Mouse (Mus musculus) embryonic facial prominence, embryonic 11.5 days (tissue): ENCODE results near the gene Gm17268. TPM values are rescaled to one million over a fixed set of nuclear protein-coding genes. Genes with fewer than 3 reads are reported as not detected.

Source experiments
- ATAC-seq: fragments of 200-750 bp; cut with Nextera tagmentation; replicated peaks from 2 replicates; pipeline ENCODE4 v1.8.0; 2017; ENCODE audit warnings: low read depth; ENCODE audit not compliant: insufficient number of reproducible peaks, low FRiP score, low TSS enrichment
- DNase-seq: peaks from one replicate; pipeline ENCODE4 v3.0.0-alpha.2; 2015; ENCODE audit warnings: low spot score
- H3K27ac ChIP-seq: fragments of 300-500 bp; sonication (generic); replicated peaks from 2 replicates; pipeline ENCODE4 v1.5.1; 2014; ENCODE audit warnings: mild to moderate bottlenecking, low read depth, low read length, control low read depth
- H3K27me3 ChIP-seq: fragments of 300-500 bp; sonication (generic); 2 replicates; pipeline ENCODE4 v1.6.1; 2014; ENCODE audit warnings: mild to moderate bottlenecking, low read length, moderate library complexity, mixed read lengths; ENCODE audit not compliant: control insufficient read depth, insufficient read depth
- H3K36me3 ChIP-seq: fragments of 300-500 bp; sonication (generic); replicated peaks from 2 replicates; pipeline ENCODE4 v1.6.1; 2014; ENCODE audit warnings: low read depth, mild to moderate bottlenecking, low read length, moderate library complexity, mixed read lengths; ENCODE audit not compliant: control insufficient read depth, insufficient read depth
- H3K4me1 ChIP-seq: fragments of 300-500 bp; sonication (generic); 2 replicates; pipeline ENCODE4 v1.6.1; 2014; ENCODE audit warnings: low read length, mixed read lengths; ENCODE audit not compliant: control insufficient read depth, insufficient read depth
- H3K4me2 ChIP-seq: fragments of 300-500 bp; sonication (generic); 2 replicates; pipeline ENCODE4 v1.6.1; 2014; ENCODE audit warnings: low read depth, mild to moderate bottlenecking, control low read depth, low read length, moderate library complexity
- H3K4me3 ChIP-seq: fragments of 300-500 bp; sonication (generic); 2 replicates; pipeline ENCODE4 v1.5.1; 2014; ENCODE audit warnings: low read depth, low read length, control low read depth
- H3K9ac ChIP-seq: fragments of 300-500 bp; sonication (generic); replicated peaks from 2 replicates; pipeline ENCODE4 v1.6.1; 2014; ENCODE audit warnings: mild to moderate bottlenecking, control low read depth, low read length
- H3K9me3 ChIP-seq: fragments of 300-500 bp; sonication (generic); replicated peaks from 2 replicates; pipeline ENCODE4 v1.6.1; 2016; ENCODE audit warnings: mild to moderate bottlenecking, low read length, inconsistent platforms, mixed read lengths; ENCODE audit not compliant: control insufficient read depth
- WGBS: fragments of 180-500 bp; shearing (Covaris S2); extraction: QIAGEN DNeasy Blood & Tissue Kit; methylation state at CpG from one replicate; pipeline ENCODE4 v1.1.7; 2014; 5-methylcytosine and 5-hydroxymethylcytosine counted together
- polyA plus RNA-seq: library from polyadenylated mRNA; unstranded; fragments of >200 nt; fragmentation: Nextera tagmentation; extraction: Ambion mirVana; gene quantifications from 2 replicates; pipeline ENCODE4 v1.2.1, GENCODE M21; 2014

Gm17268 gene
- not detected in 2 replicates for polyA plus RNA-seq

- 49% methylated on average over 2 of the region's 2 CpGs for WGBS
Measured at GRCm38 (mm10) chr11:82038535-82038934, at the start of gene Gm17268. Gene Gm17268, minus strand, starts transcription at chr11:82038562.

GRCm38 (mm10) chr11:82084360-82084759, 46.0 kb upstream of the Gm17268 start:
- Histone ChIP-seq H3K4me3 (no peak overlapping the region), H3K27ac (no peak overlapping the region), H3K4me2 (no peak overlapping the region), H3K9me3 (no peaks in the 10 kb centered on the region), H3K9ac (no peak overlapping the region), H3K36me3 (no peaks in the 10 kb centered on the region), H3K27me3 (no peaks in the 10 kb centered on the region), H3K4me1 (no peaks in the 10 kb centered on the region)
- 93% methylated on average over 3 of the region's 3 CpGs for WGBS
- no peak for ATAC-seq
- no peak for DNase-seq

More at GRCm38 (mm10) chr11:82038535-82038934, at the start of gene Gm17268:
- Histone ChIP-seq H3K4me3 (no peak within 1 kb of the TSS), H3K36me3 (no peaks in the 10 kb centered on the region), H3K4me1 (no peaks in the 10 kb centered on the region), H3K4me2 (no peak within 1 kb of the TSS), H3K9me3 (no peaks in the 10 kb centered on the region), H3K9ac (no peak within 1 kb of the TSS), H3K27me3 (no peaks in the 10 kb centered on the region), H3K27ac (no peak within 1 kb of the TSS)
- ATAC-seq (no peak), DNase-seq (no peak)

GRCm38 (mm10) chr11:82080865-82081264, 42.5 kb upstream of the Gm17268 start:
- Histone ChIP-seq H3K27ac (no peak overlapping the region), H3K9me3 (no peaks in the 10 kb centered on the region), H3K4me1 (no peaks in the 10 kb centered on the region), H3K27me3 (no peaks in the 10 kb centered on the region), H3K4me2 (no peak overlapping the region), H3K4me3 (no peak overlapping the region), H3K36me3 (no peaks in the 10 kb centered on the region), H3K9ac (no peak overlapping the region)
- DNase-seq (no peak), ATAC-seq (no peak)
- WGBS = 77% methylated on average over 3 of the region's 3 CpGs

GRCm38 (mm10) chr11:82078136-82078730, 39.9 kb upstream of the Gm17268 start:
- Histone ChIP-seq H3K9me3 (no peaks in the 10 kb centered on the region), H3K4me3 (no peak overlapping the region), H3K27me3 (no peaks in the 10 kb centered on the region), H3K4me2 (no peak overlapping the region), H3K9ac (no peak overlapping the region), H3K27ac (no peak overlapping the region), H3K4me1 (no peaks in the 10 kb centered on the region), H3K36me3 (no peaks in the 10 kb centered on the region)
- no peak for DNase-seq
- ATAC-seq = no peak

- no peak for ATAC-seq
- no peaks in the 10 kb centered on the region for H3K4me1 ChIP-seq
- no peak overlapping the region for H3K9ac ChIP-seq
- no peak overlapping the region for H3K4me3 ChIP-seq
- no peak overlapping the region for H3K4me2 ChIP-seq
- WGBS = 69% methylated on average over 3 of the region's 3 CpGs
- H3K27ac ChIP-seq = no peak overlapping the region
- no peak for DNase-seq
- H3K36me3 ChIP-seq = no peaks in the 10 kb centered on the region
- H3K9me3 ChIP-seq = no peaks in the 10 kb centered on the region
- no peaks in the 10 kb centered on the region for H3K27me3 ChIP-seq
Measured at GRCm38 (mm10) chr11:82077031-82077430, 38.7 kb upstream of the Gm17268 start.

GRCm38 (mm10) chr11:82073686-82074085, 35.3 kb upstream of the Gm17268 start:
- no peaks in the 10 kb centered on the region for H3K4me1 ChIP-seq
- ATAC-seq (no peak), DNase-seq (no peak)
- no peak overlapping the region for H3K9ac ChIP-seq
- H3K36me3 ChIP-seq = no peaks in the 10 kb centered on the region
- no peaks in the 10 kb centered on the region for H3K27me3 ChIP-seq
- H3K4me2 ChIP-seq = no peak overlapping the region
- H3K27ac ChIP-seq = no peak overlapping the region
- H3K9me3 ChIP-seq = no peaks in the 10 kb centered on the region
- WGBS = 92% methylated on average over 3 of the region's 3 CpGs
- H3K4me3 ChIP-seq = no peak overlapping the region

GRCm38 (mm10) chr11:82072984-82073383, 34.6 kb upstream of the Gm17268 start:
- Histone ChIP-seq H3K9me3 (no peaks in the 10 kb centered on the region), H3K27me3 (no peaks in the 10 kb centered on the region), H3K27ac (no peak overlapping the region), H3K4me1 (no peaks in the 10 kb centered on the region), H3K4me2 (no peak overlapping the region), H3K4me3 (no peak overlapping the region), H3K9ac (no peak overlapping the region), H3K36me3 (no peaks in the 10 kb centered on the region)
- DNase-seq (no peak), ATAC-seq (no peak)
- WGBS = 75% methylated on average over 3 of the region's 3 CpGs

- 89% methylated on average over 1 of the region's 1 CpGs for WGBS
Measured at GRCm38 (mm10) chr11:82072374-82072773, 34.0 kb upstream of the Gm17268 start.

More at GRCm38 (mm10) chr11:82072374-82072773, 34.0 kb upstream of the Gm17268 start:
- ATAC-seq = no peak
- Histone ChIP-seq H3K4me2 (no peak overlapping the region), H3K4me1 (no peaks in the 10 kb centered on the region), H3K4me3 (no peak overlapping the region), H3K27me3 (no peaks in the 10 kb centered on the region), H3K36me3 (no peaks in the 10 kb centered on the region), H3K27ac (no peak overlapping the region), H3K9ac (no peak overlapping the region), H3K9me3 (no peaks in the 10 kb centered on the region)
- DNase-seq = no peak
